Comparison of ENCODE assay signal across 26 mouse cellular contexts in the genomic region with DNA sequence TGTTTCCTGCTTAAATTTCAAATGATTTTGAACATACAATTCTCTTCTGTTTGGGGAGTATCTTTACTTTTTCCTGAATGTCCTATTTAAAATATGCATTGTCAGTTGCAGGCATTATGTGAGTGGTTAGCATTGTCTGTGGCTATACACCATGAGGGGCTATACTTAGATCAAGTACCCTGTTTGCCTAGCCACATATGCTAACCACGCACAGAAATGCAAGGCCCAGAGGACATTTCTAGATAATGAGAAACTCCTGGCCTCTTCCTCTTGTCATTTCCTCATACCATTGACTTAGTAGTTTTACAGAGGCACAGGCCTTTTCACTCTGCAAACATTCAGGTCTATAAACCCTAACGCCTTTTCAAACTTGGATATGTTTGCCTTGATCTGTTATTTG.
DNase-seq lines count a peak whose midpoint lies in the region; ATAC-seq lines count a peak whose summit lies in the region.
"Had no signal": no experiment of that assay in that cellular context is flagged by ENCODE, and none has a peak within 500 bp of the region (broad histone marks: within the 10 kb centered on the region; RNA-seq: fewer than 3 reads in every experiment).

No protein-coding gene starts in this region.

- no peak overlapping the region for H3K4me2 ChIP-seq in embryonic facial prominence, embryonic 14.5 days (ENCODE audit: low read depth, low read length)
- H3K4me2 ChIP-seq: embryonic facial prominence, embryonic 12.5 days; embryonic facial prominence, embryonic 15.5 days; forebrain, embryonic 12.5 days had no signal

- H3K4me1 ChIP-seq in embryonic facial prominence, embryonic 14.5 days (ENCODE audit: control insufficient read depth, insufficient read depth, low read length), result no peaks in the 10 kb centered on the region
- H3K4me1 ChIP-seq: embryonic facial prominence, embryonic 12.5 days; embryonic facial prominence, embryonic 15.5 days; forebrain, embryonic 10.5 days; forebrain, embryonic 12.5 days had no signal

- no peak overlapping the region for H3K9ac ChIP-seq in embryonic facial prominence, embryonic 14.5 days (ENCODE audit: low read depth, low read length)
- H3K9ac ChIP-seq: embryonic facial prominence, embryonic 12.5 days; embryonic facial prominence, embryonic 15.5 days; forebrain, embryonic 12.5 days had no signal

- ATAC-seq in embryonic facial prominence, embryonic 14.5 days (ENCODE audit: low read depth), result no peak
- ATAC-seq in frontal cortex, adult (ENCODE audit: low TSS enrichment), result no peak
- ATAC-seq: CD4-positive, CD25-positive, alpha-beta regulatory T cell, adult 4 months; forebrain, embryonic 14.5 days; forebrain, embryonic 16.5 days had no signal

- H3K27ac ChIP-seq in embryonic facial prominence, embryonic 14.5 days (replicated peaks; ENCODE audit: low read depth, low read length), result no peak overlapping the region
- H3K27ac ChIP-seq: embryonic facial prominence, embryonic 12.5 days; embryonic facial prominence, embryonic 15.5 days; forebrain, embryonic 10.5 days; forebrain, embryonic 12.5 days had no signal

- peak; percentile 64 for DNase-seq in 416B (ENCODE audit: low read depth)
- DNase-seq in MEL-GATA-1-ER (ENCODE audit: extremely low read depth, low read depth), result peak; percentile 20
- DNase-seq in embryonic facial prominence, embryonic 14.5 days (ENCODE audit: low spot score), result peak; percentile 6
- no peak for DNase-seq in layer of hippocampus, adult 8-10 months (ENCODE audit: low spot score in 2 of 2)
- DNase-seq in heart, postnatal 4 days, result no peak
- DNase-seq: adrenal gland, adult 2 months; adrenal gland, postnatal 10 days; adrenal gland, postnatal 25 days; B cell, adult 2 months; cerebellum, adult 11 months; cerebellum, adult 18-20 months; cerebellum, adult 8-10 months; cerebellum, adult 9-11 months; cerebellum, postnatal 14 days; cerebellum, postnatal 36 days had no signal

- no peaks in the 10 kb centered on the region for H3K27me3 ChIP-seq in embryonic facial prominence, embryonic 14.5 days (replicated peaks; ENCODE audit: control insufficient read depth, insufficient read depth, low read length)
- H3K27me3 ChIP-seq: CH12.LX; embryonic facial prominence, embryonic 12.5 days; embryonic facial prominence, embryonic 15.5 days; forebrain, embryonic 12.5 days had no signal

- no peaks in the 10 kb centered on the region for H3K9me3 ChIP-seq in embryonic facial prominence, embryonic 14.5 days (ENCODE audit: control insufficient read depth, low read length)
- H3K9me3 ChIP-seq: embryonic facial prominence, embryonic 12.5 days; embryonic facial prominence, embryonic 15.5 days; forebrain, embryonic 10.5 days; forebrain, embryonic 12.5 days; G1E had no signal

- no peaks in the 10 kb centered on the region for H3K36me3 ChIP-seq in embryonic facial prominence, embryonic 14.5 days (ENCODE audit: control insufficient read depth, insufficient read depth, low read length)
- H3K36me3 ChIP-seq: embryonic facial prominence, embryonic 12.5 days; embryonic facial prominence, embryonic 15.5 days; forebrain, embryonic 10.5 days; forebrain, embryonic 12.5 days; G1E had no signal

- no peak overlapping the region for H3K4me3 ChIP-seq in embryonic facial prominence, embryonic 14.5 days (ENCODE audit: low read depth, low read length)
- H3K4me3 ChIP-seq: embryonic facial prominence, embryonic 12.5 days; embryonic facial prominence, embryonic 15.5 days; erythroblast, embryonic 14.5 days; forebrain, embryonic 10.5 days; forebrain, embryonic 12.5 days had no signal

- 39% methylated on average over 2 of the region's 2 CpGs for WGBS in embryonic facial prominence, embryonic 14.5 days

Comparison
In these comparisons a context has a peak if more than half of its experiments do, and no peak if none do; other contexts are left out.
1. DNase-seq: peak in 416B (single experiment), MEL-GATA-1-ER (single experiment) and embryonic facial prominence, embryonic 14.5 days (single experiment); none in layer of hippocampus, adult 8-10 months (0 of 2) and heart, postnatal 4 days (single experiment).